Mouse (Mus musculus) limb, embryonic 15.5 days (tissue): ENCODE results near the gene Gm11564. TPM values are rescaled to one million over a fixed set of nuclear protein-coding genes. Genes with fewer than 3 reads are reported as not detected.
"Not testable (repeated sequence)": the region's sequence is repeated elsewhere in the genome, so short reads cannot be mapped to it uniquely, and the experiment has no call there.

ENCODE experiments used
- ATAC-seq: fragments of 200-750 bp; cut with Nextera tagmentation; 2 replicates; pipeline ENCODE4 v1.8.0; 2017; ENCODE audit warnings: low read depth, moderate TSS enrichment; ENCODE audit not compliant: insufficient number of reproducible peaks, low FRiP score, low TSS enrichment
- H3K27ac ChIP-seq: fragments of 300-500 bp; sonication (generic); 2 replicates; pipeline ENCODE4 v1.5.1; 2015; ENCODE audit warnings: moderate library complexity, mild to moderate bottlenecking, inconsistent platforms
- H3K27me3 ChIP-seq: fragments of 300-500 bp; sonication (generic); 2 replicates; pipeline ENCODE4 v1.6.1; 2015; ENCODE audit warnings: inconsistent platforms
- H3K36me3 ChIP-seq: fragments of 300-500 bp; sonication (generic); 2 replicates; pipeline ENCODE4 v1.6.1; 2015; ENCODE audit warnings: inconsistent platforms
- H3K4me1 ChIP-seq: fragments of 300-500 bp; sonication (generic); 2 replicates; pipeline ENCODE4 v1.6.1; 2015; ENCODE audit warnings: inconsistent platforms
- H3K4me2 ChIP-seq: fragments of 300-500 bp; sonication (generic); 2 replicates; pipeline ENCODE4 v1.6.1; 2015; ENCODE audit warnings: mild to moderate bottlenecking, inconsistent platforms
- H3K4me3 ChIP-seq: fragments of 300-500 bp; sonication (generic); 2 replicates; pipeline ENCODE4 v1.5.1; 2015; ENCODE audit warnings: mild to moderate bottlenecking, inconsistent platforms
- H3K9ac ChIP-seq: fragments of 300-500 bp; sonication (generic); 2 replicates; pipeline ENCODE4 v1.6.1; 2015; ENCODE audit warnings: inconsistent platforms
- H3K9me3 ChIP-seq: fragments of 300-500 bp; sonication (generic); 2 replicates; pipeline ENCODE4 v1.6.1; 2016; ENCODE audit warnings: inconsistent platforms
- WGBS: fragments of 180-500 bp; shearing (Covaris S2); methylation state at CpG from one replicate; pipeline ENCODE4 v1.1.7; 2015; 5-methylcytosine and 5-hydroxymethylcytosine counted together
- polyA plus RNA-seq: library from polyadenylated mRNA; unstranded; fragments of >200 nt; fragmentation: Nextera tagmentation; extraction: Ambion mirVana; gene quantifications from 2 replicates; pipeline ENCODE4 v1.2.1, GENCODE M21; 2015

Gene Gm11564
- polyA plus RNA-seq, 1 experiment from 2014 or later = not detected

DNA sequence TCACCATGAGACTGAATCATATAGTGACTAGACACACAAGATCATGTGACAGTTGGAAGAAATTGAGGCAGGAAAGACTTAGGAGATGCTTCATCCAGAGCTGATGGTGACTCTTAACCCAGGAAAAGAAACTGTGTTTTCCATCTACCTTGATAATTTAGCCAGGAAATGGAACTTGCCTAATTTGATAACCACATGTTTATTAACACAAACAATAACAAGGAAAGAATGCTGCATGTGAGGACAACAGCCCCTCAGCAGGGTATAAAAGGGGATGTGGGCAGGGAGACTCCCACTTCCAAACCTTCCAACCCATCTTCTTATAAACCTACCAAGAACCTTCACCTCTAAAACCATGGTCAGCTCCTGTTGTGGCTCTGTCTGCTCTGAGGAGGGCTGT is 30.6 kb downstream of the Gm11564 start, which contains the start of gene Krtap4-9:
TSS of gene Krtap4-9 (plus strand) at position 301 of the 400 bp plus-strand sequence.
- not testable (repeated sequence) for H3K27me3 ChIP-seq, H3K9me3 ChIP-seq, H3K36me3 ChIP-seq, ATAC-seq, H3K4me1 ChIP-seq, H3K27ac ChIP-seq, H3K4me3 ChIP-seq, H3K4me2 ChIP-seq, H3K9ac ChIP-seq

DNA sequence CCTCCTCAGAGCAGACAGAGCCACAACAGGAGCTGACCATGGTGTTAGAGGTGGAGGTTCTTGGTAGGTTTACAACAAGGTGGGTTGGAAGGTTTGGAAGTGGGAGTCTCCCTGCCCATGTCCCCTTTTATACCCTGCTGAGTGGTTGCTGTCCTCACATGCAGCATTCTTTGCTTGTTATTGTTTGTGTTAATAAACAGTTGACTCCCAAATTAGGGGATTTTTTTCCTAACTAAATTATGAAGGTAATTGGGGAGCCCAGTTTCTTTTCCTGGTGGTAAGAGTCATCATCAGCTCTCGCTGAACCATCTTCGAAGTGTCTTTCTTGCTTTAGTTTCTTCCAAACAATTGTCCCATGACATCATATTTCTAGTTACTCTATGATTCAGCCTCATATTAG is 34.9 kb downstream of the Gm11564 start, which contains the start of gene Krtap4-8:
TSS of gene Krtap4-8 (minus strand) at position 101 of the 400 bp plus-strand sequence.
- Histone ChIP-seq H3K27ac (no peak within 1 kb of the TSS), H3K4me1 (no peaks in the 10 kb centered on the region), H3K9me3 (no peaks in the 10 kb centered on the region), H3K4me3 (no peak within 1 kb of the TSS), H3K4me2 (no peak within 1 kb of the TSS), H3K36me3 (no peaks in the 10 kb centered on the region), H3K27me3 (no peaks in the 10 kb centered on the region), H3K9ac (no peak within 1 kb of the TSS)
- ATAC-seq = no peak
- WGBS = 89% methylated on average over 2 of the region's 2 CpGs

DNA sequence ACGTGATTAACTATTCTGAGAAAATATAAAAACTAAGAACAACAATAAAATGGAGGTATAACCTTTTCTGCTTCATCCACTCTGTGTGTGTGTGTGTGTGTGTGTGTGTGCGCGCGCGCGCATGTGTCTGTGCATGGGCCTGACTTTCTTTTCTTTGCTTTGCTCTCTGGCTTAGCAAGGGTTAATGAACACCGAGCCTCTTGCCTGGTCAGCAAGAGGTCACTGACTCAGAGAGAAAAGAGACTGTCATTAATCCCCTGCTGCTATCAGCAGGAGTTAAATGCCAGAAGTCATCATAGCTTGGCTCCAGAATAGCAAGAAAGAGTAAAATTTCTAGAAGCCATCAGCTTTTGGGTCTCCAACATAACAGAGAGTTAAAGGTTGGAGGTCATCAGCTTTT is 37.1 kb downstream of the Gm11564 start:
- no peak overlapping the region for H3K9ac ChIP-seq
- H3K9me3 ChIP-seq = no peaks in the 10 kb centered on the region
- no peak overlapping the region for H3K27ac ChIP-seq
- WGBS = 65% methylated on average over 7 of the region's 7 CpGs
- H3K36me3 ChIP-seq = no peaks in the 10 kb centered on the region
- no peaks in the 10 kb centered on the region for H3K4me1 ChIP-seq
- no peak overlapping the region for H3K4me3 ChIP-seq
- H3K4me2 ChIP-seq = no peak overlapping the region
- no peak for ATAC-seq
- no peaks in the 10 kb centered on the region for H3K27me3 ChIP-seq

DNA sequence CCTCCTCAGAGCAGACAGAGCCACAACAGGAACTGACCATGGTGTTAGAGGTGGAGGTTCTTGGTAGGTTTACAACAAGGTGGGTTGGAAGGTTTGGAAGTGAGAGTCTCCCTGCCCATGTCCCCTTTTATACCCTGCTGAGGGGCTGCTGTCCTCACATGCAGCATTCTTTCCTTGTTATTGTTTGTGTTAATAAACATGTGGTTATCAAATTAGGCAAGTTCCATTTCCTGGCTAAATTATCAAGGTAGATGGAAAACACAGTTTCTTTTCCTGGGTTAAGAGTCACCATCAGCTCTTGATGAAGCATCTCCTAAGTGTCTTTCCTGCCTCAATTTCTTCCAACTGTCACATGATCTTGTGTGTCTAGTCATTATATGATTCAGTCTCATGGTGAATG is 42.7 kb downstream of the Gm11564 start, which contains the start of gene Gm11595:
TSS of gene Gm11595 (minus strand) at position 101 of the 400 bp plus-strand sequence.
- not testable (repeated sequence) for H3K9me3 ChIP-seq, ATAC-seq, H3K36me3 ChIP-seq, H3K27ac ChIP-seq, H3K4me2 ChIP-seq, H3K27me3 ChIP-seq, H3K4me3 ChIP-seq, H3K9ac ChIP-seq, H3K4me1 ChIP-seq

DNA sequence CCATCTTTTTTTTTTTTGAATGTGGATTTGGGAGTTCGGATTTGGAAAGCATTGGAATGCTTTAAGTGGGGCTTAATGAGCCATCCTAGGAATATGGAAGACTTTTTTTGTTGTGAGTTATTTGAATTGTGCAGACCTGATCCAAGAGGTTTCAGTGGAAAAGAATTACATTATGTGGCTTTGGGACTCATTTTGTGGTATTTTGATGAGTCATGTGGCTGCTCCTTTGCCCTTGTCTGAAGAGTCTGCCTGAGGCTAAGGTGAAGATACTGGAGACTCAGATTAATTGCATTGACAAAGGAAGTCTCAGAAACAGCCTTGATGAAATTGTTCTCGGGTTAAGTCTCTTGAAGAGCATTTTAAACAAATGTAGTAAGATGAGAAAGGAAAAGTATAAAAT is 47.1 kb downstream of the Gm11564 start:
- Histone ChIP-seq H3K9ac (no peak overlapping the region), H3K27me3 (no peaks in the 10 kb centered on the region), H3K36me3 (no peaks in the 10 kb centered on the region), H3K4me2 (no peak overlapping the region), H3K4me3 (no peak overlapping the region), H3K9me3 (no peaks in the 10 kb centered on the region), H3K27ac (no peak overlapping the region), H3K4me1 (no peaks in the 10 kb centered on the region)
- ATAC-seq = no peak
- WGBS = 63% methylated on average over 2 of the region's 2 CpGs

Other genes with a start within 250 kb of the Gm11564 start
- gene Krtap3-1, start 249.0 kb downstream of the Gm11564 start, polyA plus RNA-seq = 6.4 and 15.3 TPM in 2 replicates
- gene Krtap1-5, start 234.7 kb downstream of the Gm11564 start, polyA plus RNA-seq = 0.22 TPM in 1 of 2 replicates, not detected in the other
- not detected in 2 replicates for gene Krtap1-4, start 232.0 kb downstream of the Gm11564 start, polyA plus RNA-seq
- gene Krtap1-3, start 224.3 kb downstream of the Gm11564 start, polyA plus RNA-seq = not detected in 2 replicates
- gene Krtap9-3, start 217.6 kb downstream of the Gm11564 start, polyA plus RNA-seq = not detected in 2 replicates
- not detected in 2 replicates for gene Gm11938, start 212.4 kb downstream of the Gm11564 start, polyA plus RNA-seq
- not detected in 2 replicates for gene Gm11937, start 205.5 kb downstream of the Gm11564 start, polyA plus RNA-seq
- not detected in 2 replicates for gene Krtap2-4, start 200.8 kb downstream of the Gm11564 start, polyA plus RNA-seq
- not detected in 2 replicates for gene Gm11562, start 195.2 kb downstream of the Gm11564 start, polyA plus RNA-seq
- not detected in 2 replicates for gene Krtap4-1, start 187.4 kb downstream of the Gm11564 start, polyA plus RNA-seq
- not detected in 2 replicates for gene Krtap4-2, start 180.6 kb downstream of the Gm11564 start, polyA plus RNA-seq
- gene Krtap4-7, start 171.6 kb downstream of the Gm11564 start, polyA plus RNA-seq = not detected in 2 replicates
- not detected in 2 replicates for gene Gm11555, start 165.4 kb downstream of the Gm11564 start, polyA plus RNA-seq
- not detected in 2 replicates for gene Gm11563, start 156.7 kb downstream of the Gm11564 start, polyA plus RNA-seq
- gene Krtap4-6, start 149.7 kb downstream of the Gm11564 start, polyA plus RNA-seq = not detected in 2 replicates
- gene Gm14190, start 124.9 kb downstream of the Gm11564 start, polyA plus RNA-seq = not detected in 2 replicates
- gene Gm14180, start 81.4 kb downstream of the Gm11564 start, polyA plus RNA-seq = not detected in 2 replicates
- gene Gm11595, start 42.8 kb downstream of the Gm11564 start, polyA plus RNA-seq = not detected in 2 replicates
- not detected in 2 replicates for gene Krtap4-8, start 35.0 kb downstream of the Gm11564 start, polyA plus RNA-seq
- not detected in 2 replicates for gene Krtap4-9, start 30.5 kb downstream of the Gm11564 start, polyA plus RNA-seq
- not detected in 2 replicates for gene Gm11596, start 22.2 kb downstream of the Gm11564 start, polyA plus RNA-seq
- not detected in 2 replicates for gene Gm11569, start 16.7 kb downstream of the Gm11564 start, polyA plus RNA-seq
- gene Gm11554, start 11.2 kb downstream of the Gm11564 start, polyA plus RNA-seq = not detected in 2 replicates
- gene Krtap4-13, start 5.8 kb downstream of the Gm11564 start, polyA plus RNA-seq = not detected in 2 replicates
- not detected in 2 replicates for gene 2300003K06Rik, start 22.4 kb upstream of the Gm11564 start, polyA plus RNA-seq
- gene Krtap4-16, start 35.9 kb upstream of the Gm11564 start, polyA plus RNA-seq = not detected in 2 replicates
- gene Gm11568, start 42.3 kb upstream of the Gm11564 start, polyA plus RNA-seq = not detected in 2 replicates
- not detected in 2 replicates for gene Gm11559, start 48.8 kb upstream of the Gm11564 start, polyA plus RNA-seq
- not detected in 2 replicates for gene Krtap9-1, start 57.7 kb upstream of the Gm11564 start, polyA plus RNA-seq
- not detected in 2 replicates for gene Gm11567, start 63.5 kb upstream of the Gm11564 start, polyA plus RNA-seq
- gene Krtap31-1, start 92.3 kb upstream of the Gm11564 start, polyA plus RNA-seq = not detected in 2 replicates
- not detected in 2 replicates for gene Gm11565, start 99.1 kb upstream of the Gm11564 start, polyA plus RNA-seq
- not detected in 2 replicates for gene Krtap31-2, start 120.6 kb upstream of the Gm11564 start, polyA plus RNA-seq
- not detected in 2 replicates for gene Krtap9-5, start 132.8 kb upstream of the Gm11564 start, polyA plus RNA-seq
- not detected in 2 replicates for gene Krtap29-1, start 163.4 kb upstream of the Gm11564 start, polyA plus RNA-seq
- 0.09 TPM in 1 of 2 replicates, not detected in the other for gene Krtap16-1, start 170.9 kb upstream of the Gm11564 start, polyA plus RNA-seq
- 0.47 and 0.48 TPM in 2 replicates for gene Krtap17-1, start 178.3 kb upstream of the Gm11564 start, polyA plus RNA-seq
- gene Krt33a, start 200.5 kb upstream of the Gm11564 start, polyA plus RNA-seq = 0.18 and 0.58 TPM in 2 replicates
- 1.1 and 1.7 TPM in 2 replicates for gene Krt33b, start 214.2 kb upstream of the Gm11564 start, polyA plus RNA-seq
- 1.1 and 2.6 TPM in 2 replicates for gene Krt34, start 225.9 kb upstream of the Gm11564 start, polyA plus RNA-seq
- gene Krt31, start 234.9 kb upstream of the Gm11564 start, polyA plus RNA-seq = 2.5 and 5.4 TPM in 2 replicates